Mouse (Mus musculus) ES-E14 (cell line): ENCODE results near the gene Hmcn2.
A peak's percentile ranks its signal among the peaks of the same experiment; 100 is the strongest.

Experiments used
- CHD2 ChIP-seq: IDR thresholded peaks from 2 replicates; pipeline ENCODE4 v1.6.1; 2014; ENCODE audit warnings: mild to moderate bottlenecking, low read depth, low read length, inconsistent platforms
- HCFC1 ChIP-seq: IDR thresholded peaks from 2 replicates; pipeline ENCODE4 v1.6.1; 2012; ENCODE audit warnings: low read length, inconsistent platforms, borderline replicate concordance; ENCODE audit not compliant: insufficient read depth
- MAFK ChIP-seq: IDR thresholded peaks from 2 replicates; pipeline ENCODE4 v1.6.1; 2014; ENCODE audit warnings: mild to moderate bottlenecking, low read depth, low read length, inconsistent platforms; ENCODE audit not compliant: insufficient read depth
- ZC3H11A ChIP-seq: IDR thresholded peaks from 2 replicates; pipeline ENCODE4 v1.6.1; 2012; ENCODE audit warnings: low read depth, mild to moderate bottlenecking, inconsistent platforms, low read length, borderline replicate concordance
- ZNF384 ChIP-seq: IDR thresholded peaks from 2 replicates; pipeline ENCODE4 v1.6.1; 2012; ENCODE audit warnings: low read depth, low read length, inconsistent platforms

DNA sequence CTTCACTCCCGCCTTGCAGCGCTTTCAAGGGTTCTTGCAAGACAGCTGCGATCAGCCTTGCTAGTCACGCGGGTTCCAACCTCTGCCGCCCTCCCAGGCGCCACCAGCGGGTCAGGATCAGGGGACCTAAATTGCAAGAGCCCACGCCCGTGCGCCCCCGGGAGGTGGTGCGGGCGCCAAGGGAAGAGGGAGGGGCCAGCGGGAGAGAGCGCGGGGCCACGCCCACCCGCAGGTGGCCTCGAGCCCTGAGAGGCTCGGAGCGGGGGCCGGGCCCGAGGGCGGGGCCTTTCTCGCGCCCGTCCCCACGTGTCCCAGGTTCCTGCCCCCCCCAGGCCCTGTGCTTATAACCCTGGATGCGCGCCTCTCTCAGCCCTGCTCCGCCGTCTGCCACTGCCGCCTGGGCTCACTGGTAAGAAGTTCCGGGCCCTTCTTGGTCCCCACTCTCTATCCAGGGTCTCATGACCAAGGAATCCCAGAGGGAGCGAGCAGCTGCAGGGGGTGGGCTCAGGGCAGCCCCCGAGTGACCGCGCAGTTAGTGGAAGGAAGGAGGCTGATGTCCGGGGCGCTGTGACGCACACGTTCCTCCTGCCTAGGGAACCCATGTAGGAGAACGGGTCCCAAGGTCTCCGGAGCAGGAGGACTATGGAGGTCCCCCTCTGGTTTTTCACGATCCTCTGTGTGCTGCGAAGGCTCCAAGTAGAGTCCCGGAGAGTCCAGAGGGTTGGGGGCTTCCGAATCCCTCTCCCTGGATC lies 155.9 kb downstream of the Hmcn2 start, which contains the start of gene Ass1:
- TF ChIP-seq CHD2 (no peak), ZC3H11A (no peak), ZNF384 (no peak), MAFK (no peak), HCFC1 (0 out of 2 replicates have a peak, but pooled peaks have one; percentile 17)
